Mouse (Mus musculus): ENCODE results near the gene Abca13. TPM values are rescaled to one million over a fixed set of nuclear protein-coding genes. Genes with fewer than 3 reads are reported as not detected.
"Not testable (repeated sequence)": the region's sequence is repeated elsewhere in the genome, so short reads cannot be mapped to it uniquely, and the experiment has no call there.

Gene Abca13
- polyA plus RNA-seq, 1 experiment, result not detected

- H3K4me1 ChIP-seq (ENCODE audit: control insufficient read depth, insufficient read depth, low read length), result no peaks in the 10 kb centered on the region
- no peak overlapping the region for H3K4me3 ChIP-seq (ENCODE audit: insufficient read depth, low read length)
- no peak overlapping the region for H3K27ac ChIP-seq (ENCODE audit: insufficient read depth, low read depth, low read length)
- TF ChIP-seq POLR2A (IDR thresholded peaks at IDR 0.05; ENCODE audit: borderline replicate concordance, low read depth, low read length) (no peak), CTCF (IDR thresholded peaks at IDR 0.05; ENCODE audit: low read depth, low read length) (no peak)
Measured at GRCm38 (mm10) chr11:9190772-9191554, 779 bp upstream of the Abca13 start.

- Histone ChIP-seq H3K27ac (ENCODE audit: insufficient read depth, low read depth, low read length) (no peak overlapping the region), H3K4me3 (ENCODE audit: insufficient read depth, low read length) (no peak overlapping the region), H3K4me1 (ENCODE audit: control insufficient read depth, insufficient read depth, low read length) (no peaks in the 10 kb centered on the region)
- no peak for TF ChIP-seq CTCF (IDR thresholded peaks at IDR 0.05; ENCODE audit: low read depth, low read length)
- TF ChIP-seq POLR2A (IDR thresholded peaks at IDR 0.05; ENCODE audit: borderline replicate concordance, low read depth, low read length), result no peak
Measured at GRCm38 (mm10) chr11:9194861-9195260, 3.1 kb downstream of the Abca13 start.

- no peak overlapping the region for H3K27ac ChIP-seq (ENCODE audit: insufficient read depth, low read depth, low read length)
- TF ChIP-seq CTCF (IDR thresholded peaks at IDR 0.05; ENCODE audit: low read depth, low read length) (no peak), POLR2A (IDR thresholded peaks at IDR 0.05; ENCODE audit: borderline replicate concordance, low read depth, low read length) (no peak)
Measured at GRCm38 (mm10) chr11:9199868-9200267, 8.1 kb downstream of the Abca13 start.

DNA sequence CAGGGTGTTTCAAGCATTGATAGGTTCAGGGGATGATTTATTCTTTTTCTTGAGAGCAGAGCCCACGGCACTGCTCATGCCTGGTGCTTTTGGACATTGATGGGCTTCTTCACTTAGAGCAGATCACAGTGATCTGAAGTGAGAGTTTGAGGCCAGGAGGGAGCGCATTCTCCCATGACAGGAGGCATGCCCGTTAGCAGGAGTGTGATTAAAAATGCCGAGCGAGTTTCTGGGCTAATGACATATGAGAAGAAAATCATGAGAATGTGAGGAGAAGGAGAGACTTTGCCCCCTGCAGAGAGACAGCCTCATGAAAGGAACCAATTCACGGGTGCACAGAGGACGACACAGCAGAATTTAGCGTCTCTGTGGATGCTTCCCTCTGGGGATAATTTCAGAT lies 19.0 kb downstream of the Abca13 start:
- Histone ChIP-seq H3K4me3 (ENCODE audit: insufficient read depth, low read length) (no peak overlapping the region), H3K4me1 (ENCODE audit: control insufficient read depth, insufficient read depth, low read length) (no peaks in the 10 kb centered on the region), H3K27ac (ENCODE audit: insufficient read depth, low read depth, low read length) (no peak overlapping the region)
- no peak for TF ChIP-seq POLR2A (IDR thresholded peaks at IDR 0.05; ENCODE audit: borderline replicate concordance, low read depth, low read length)
- no peak for TF ChIP-seq CTCF (IDR thresholded peaks at IDR 0.05; ENCODE audit: low read depth, low read length)

More at GRCm38 (mm10) chr11:9199868-9200267, 8.1 kb downstream of the Abca13 start:
- H3K4me1 ChIP-seq (ENCODE audit: control insufficient read depth, insufficient read depth, low read length), result no peaks in the 10 kb centered on the region
- no peak overlapping the region for H3K4me3 ChIP-seq (ENCODE audit: insufficient read depth, low read length)

DNA sequence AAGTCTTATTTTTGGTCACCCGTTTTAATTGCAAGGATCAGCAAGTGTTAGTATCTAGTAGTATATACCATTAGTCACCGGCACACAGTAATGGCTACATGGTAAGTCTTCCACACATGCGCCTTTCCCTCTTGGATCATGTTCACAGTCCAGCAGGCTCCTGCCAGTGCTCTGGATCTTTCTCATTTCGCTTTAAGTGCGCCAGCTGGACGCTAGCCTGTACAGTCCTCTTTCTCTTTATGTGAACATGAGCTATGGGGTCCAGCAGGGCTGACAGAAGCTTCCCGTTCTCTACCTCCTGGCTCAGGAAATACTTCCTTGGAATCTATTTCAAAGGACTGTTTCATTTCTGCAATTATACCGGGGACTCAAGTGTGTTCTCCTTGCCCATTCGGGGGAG lies 21.8 kb downstream of the Abca13 start:
- Histone ChIP-seq H3K27ac (ENCODE audit: insufficient read depth, low read depth, low read length) (no peak overlapping the region), H3K4me1 (ENCODE audit: control insufficient read depth, insufficient read depth, low read length) (no peaks in the 10 kb centered on the region), H3K4me3 (ENCODE audit: insufficient read depth, low read length) (no peak overlapping the region)
- TF ChIP-seq POLR2A (IDR thresholded peaks at IDR 0.05; ENCODE audit: borderline replicate concordance, low read depth, low read length), result no peak
- no peak for TF ChIP-seq CTCF (IDR thresholded peaks at IDR 0.05; ENCODE audit: low read depth, low read length)

- Histone ChIP-seq H3K4me1 (ENCODE audit: control insufficient read depth, insufficient read depth, low read length) (no peaks in the 10 kb centered on the region), H3K4me3 (ENCODE audit: insufficient read depth, low read length) (no peak overlapping the region), H3K27ac (ENCODE audit: insufficient read depth, low read depth, low read length) (no peak overlapping the region)
- TF ChIP-seq POLR2A (IDR thresholded peaks at IDR 0.05; ENCODE audit: borderline replicate concordance, low read depth, low read length) (no peak), CTCF (IDR thresholded peaks at IDR 0.05; ENCODE audit: low read depth, low read length) (no peak)
Measured at GRCm38 (mm10) chr11:9216252-9216651, 24.5 kb downstream of the Abca13 start.

DNA sequence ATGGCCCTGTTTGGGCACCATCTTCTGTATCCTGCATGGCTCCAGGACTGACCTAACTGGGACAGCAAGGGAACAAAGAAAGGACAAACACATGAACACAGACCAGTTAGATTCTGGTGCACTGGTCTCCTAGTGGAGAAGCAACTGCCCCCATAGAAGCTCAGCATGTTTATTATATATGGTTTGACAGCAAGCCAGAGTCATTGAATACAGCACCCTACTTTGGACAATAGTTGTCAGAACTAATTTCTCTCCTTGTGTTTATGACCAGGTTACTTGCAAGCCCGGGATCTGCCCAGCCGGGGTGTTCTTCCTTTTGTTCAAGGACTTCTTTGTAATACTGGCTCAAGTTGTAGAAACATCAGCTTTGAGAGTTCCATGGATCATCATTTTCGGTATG lies 28.8 kb downstream of the Abca13 start:
- TF ChIP-seq POLR2A (IDR thresholded peaks at IDR 0.05; ENCODE audit: borderline replicate concordance, low read depth, low read length) (no peak), CTCF (IDR thresholded peaks at IDR 0.05; ENCODE audit: low read depth, low read length) (no peak)
- Histone ChIP-seq H3K27ac (ENCODE audit: insufficient read depth, low read depth, low read length) (no peak overlapping the region), H3K4me1 (ENCODE audit: control insufficient read depth, insufficient read depth, low read length) (no peaks in the 10 kb centered on the region), H3K4me3 (ENCODE audit: insufficient read depth, low read length) (no peak overlapping the region)

DNA sequence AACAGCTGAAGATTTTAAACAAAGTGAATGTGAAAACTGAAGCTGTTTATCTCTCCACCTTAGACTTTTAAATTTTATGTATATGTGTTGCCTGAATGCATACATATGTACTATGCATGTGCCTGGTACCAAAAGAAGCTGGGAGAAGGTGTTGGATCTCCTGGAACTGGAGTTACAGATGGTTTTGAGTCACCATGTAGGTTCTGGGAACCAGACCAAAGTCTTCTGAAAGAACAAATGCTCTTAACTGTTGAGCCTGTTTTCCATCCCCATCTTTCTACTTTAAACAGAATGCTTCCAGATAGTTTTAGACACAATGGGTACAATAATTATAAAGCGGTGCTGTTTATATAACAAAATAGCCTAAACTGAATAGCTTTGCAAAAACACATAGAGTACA lies 29.9 kb downstream of the Abca13 start:
- no peak overlapping the region for H3K4me3 ChIP-seq (ENCODE audit: insufficient read depth, low read length)
- TF ChIP-seq CTCF (IDR thresholded peaks at IDR 0.05; ENCODE audit: low read depth, low read length) (no peak), POLR2A (IDR thresholded peaks at IDR 0.05; ENCODE audit: borderline replicate concordance, low read depth, low read length) (no peak)
- no peaks in the 10 kb centered on the region for H3K4me1 ChIP-seq (ENCODE audit: control insufficient read depth, insufficient read depth, low read length)
- H3K27ac ChIP-seq (ENCODE audit: insufficient read depth, low read depth, low read length), result no peak overlapping the region

DNA sequence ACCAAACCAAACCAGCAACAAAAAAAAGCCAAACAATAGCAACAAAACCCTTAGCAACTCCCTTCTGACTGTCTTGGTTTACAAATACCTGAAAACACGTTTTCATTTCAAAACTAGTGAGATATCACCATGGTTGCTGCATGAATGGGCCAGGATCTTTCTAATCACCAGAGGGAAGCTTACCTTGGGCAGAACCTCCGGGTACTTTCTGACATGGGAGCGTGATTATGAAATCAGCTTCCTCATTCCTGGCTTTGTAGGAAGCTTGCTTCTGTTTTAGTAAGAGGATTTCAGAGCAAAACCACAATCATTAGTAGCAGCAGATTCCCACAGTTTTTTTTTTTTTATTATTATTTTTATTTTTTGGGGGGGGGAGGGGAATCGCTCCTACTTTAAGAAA lies 34.7 kb downstream of the Abca13 start:
- TF ChIP-seq POLR2A (IDR thresholded peaks at IDR 0.05; ENCODE audit: borderline replicate concordance, low read depth, low read length) (no peak), CTCF (IDR thresholded peaks at IDR 0.05; ENCODE audit: low read depth, low read length) (no peak)
- Histone ChIP-seq H3K4me1 (ENCODE audit: control insufficient read depth, insufficient read depth, low read length) (no peaks in the 10 kb centered on the region), H3K4me3 (ENCODE audit: insufficient read depth, low read length) (no peak overlapping the region), H3K27ac (ENCODE audit: insufficient read depth, low read depth, low read length) (no peak overlapping the region)

DNA sequence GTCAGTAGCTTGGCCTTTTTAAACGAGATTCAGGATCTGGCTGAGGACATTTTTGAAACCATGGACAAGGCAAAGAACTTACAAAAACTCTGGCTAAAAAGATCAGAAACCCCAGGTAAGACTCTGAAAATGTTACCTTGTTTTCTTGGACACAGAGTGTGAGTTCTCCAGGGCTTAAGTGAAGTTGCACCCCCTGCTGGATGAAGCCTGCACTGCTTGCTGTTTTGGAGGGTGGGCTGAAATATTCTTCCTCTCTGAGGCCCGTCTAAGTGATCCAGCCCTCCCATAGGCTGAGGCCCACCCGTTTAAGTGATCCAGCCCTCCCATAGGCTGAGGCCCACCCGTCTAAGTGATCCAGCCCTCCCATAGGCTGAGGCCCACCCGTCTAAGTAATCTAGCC lies 57.9 kb downstream of the Abca13 start:
- H3K4me1 ChIP-seq (ENCODE audit: control insufficient read depth, insufficient read depth, low read length); H3K27ac ChIP-seq (ENCODE audit: insufficient read depth, low read depth, low read length); H3K4me3 ChIP-seq (ENCODE audit: insufficient read depth, low read length): not testable (repeated sequence)

DNA sequence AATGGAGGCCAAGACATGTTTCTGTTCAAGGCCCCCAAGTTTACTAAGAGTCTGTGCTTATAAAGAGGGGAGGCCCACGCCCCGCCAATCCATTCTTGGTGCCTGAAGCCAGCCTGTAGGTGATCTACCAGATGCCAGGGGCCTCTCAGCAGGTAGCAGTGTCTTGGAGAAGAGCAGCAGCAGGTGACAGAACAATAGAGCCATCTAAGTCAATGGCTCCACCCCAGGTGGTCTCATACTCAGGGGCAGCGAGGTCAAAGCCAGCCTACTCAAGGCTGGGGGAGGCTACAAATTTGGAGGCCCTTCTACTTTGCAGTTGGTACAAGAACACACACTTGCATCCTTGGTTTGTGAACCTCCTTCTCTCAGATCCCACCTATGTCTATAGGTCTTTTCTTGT lies 71.3 kb downstream of the Abca13 start:
- not testable (repeated sequence) for H3K27ac ChIP-seq (ENCODE audit: insufficient read depth, low read depth, low read length); H3K4me1 ChIP-seq (ENCODE audit: control insufficient read depth, insufficient read depth, low read length)

More for the DNA sequence above, 71.3 kb downstream of the Abca13 start:
- H3K4me3 ChIP-seq (ENCODE audit: insufficient read depth, low read length), result not testable (repeated sequence)
